Mouse (Mus musculus): ENCODE measurements around the gene 1700003F12Rik.

The 1700003F12Rik gene

GRCm38 (mm10) chr2:154576876-154577743 is 30.2 kb downstream of the 1700003F12Rik start:
- DNase-seq (ENCODE audit: low spot score), result no peak

DNA sequence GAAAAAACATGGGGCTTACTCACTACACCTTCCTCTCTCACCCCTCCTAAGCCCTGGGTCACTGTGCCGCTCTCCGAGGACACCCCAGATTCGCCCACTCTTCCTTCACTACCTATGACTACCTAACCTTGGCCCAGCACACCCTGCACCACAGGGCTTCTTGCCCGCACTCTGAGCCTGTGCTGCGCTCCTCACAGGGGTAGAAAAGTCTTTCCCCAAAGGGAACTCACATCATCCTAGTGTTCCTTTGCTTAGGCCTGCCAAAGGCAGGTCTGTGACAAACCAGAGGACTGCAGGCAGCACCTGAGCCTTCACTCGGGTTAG is 30.8 kb downstream of the 1700003F12Rik start:
- DNase-seq (ENCODE audit: low spot score), result no peak

- no peak for DNase-seq (ENCODE audit: low spot score)
Observed at GRCm38 (mm10) chr2:154580586-154580985, 33.7 kb downstream of the 1700003F12Rik start.

- DNase-seq (ENCODE audit: low spot score), result no peak
Observed at GRCm38 (mm10) chr2:154581421-154581820, 34.5 kb downstream of the 1700003F12Rik start.

GRCm38 (mm10) chr2:154583906-154584872 is 37.3 kb downstream of the 1700003F12Rik start:
- no peak for DNase-seq (ENCODE audit: low spot score)

DNA sequence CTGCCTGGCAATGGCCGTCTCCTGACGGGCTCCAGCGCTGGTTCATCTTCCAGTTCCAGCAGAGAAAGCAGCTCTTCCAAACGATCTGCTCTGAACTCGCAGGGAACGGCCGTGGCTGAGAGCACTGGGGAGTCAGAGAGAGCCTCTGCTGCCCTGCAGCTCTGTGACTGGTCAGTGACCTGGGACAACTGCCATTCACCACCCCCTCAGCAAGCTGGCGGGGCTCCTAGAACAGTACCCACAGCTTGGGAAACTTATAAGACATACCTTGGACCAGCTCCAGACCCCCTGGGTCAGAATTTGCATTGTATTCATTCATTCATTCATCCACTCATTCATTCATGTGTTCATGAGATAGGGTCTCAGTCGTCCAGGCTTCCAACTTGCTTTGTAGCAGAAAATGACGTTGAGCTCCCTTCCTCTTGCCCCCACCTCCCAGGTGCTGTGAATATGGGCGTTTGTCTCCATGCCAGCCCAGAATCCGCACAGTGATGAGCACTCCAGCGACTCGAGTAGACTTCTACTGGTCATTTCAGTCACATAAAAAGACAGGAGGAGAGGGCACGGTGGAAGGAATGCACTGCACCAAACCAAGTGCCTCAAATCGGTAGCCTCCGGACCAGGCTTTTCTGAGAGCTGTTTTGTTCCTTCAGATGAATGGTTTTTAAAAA is 38.2 kb downstream of the 1700003F12Rik start:
- DNase-seq (ENCODE audit: low spot score), result no peak

DNA sequence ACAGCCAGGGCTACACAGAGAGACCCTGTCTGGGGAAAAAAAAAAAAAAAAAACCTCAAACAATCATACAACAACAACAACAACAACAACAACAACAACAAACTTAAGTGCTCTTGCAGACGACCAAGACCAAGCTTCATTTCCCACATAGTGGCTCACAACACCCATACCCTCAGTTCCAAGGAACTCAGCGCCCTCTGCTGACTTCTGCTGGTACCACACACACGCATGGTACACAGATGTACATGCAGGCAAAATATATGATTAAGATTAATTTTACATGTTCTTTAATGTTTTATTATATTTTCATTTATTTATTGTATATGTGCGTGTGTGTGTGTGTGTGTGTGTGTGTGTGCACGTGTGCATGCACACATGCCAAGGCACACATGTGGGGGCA is 39.5 kb downstream of the 1700003F12Rik start:
- DNase-seq (ENCODE audit: low spot score), result peak; percentile 20

DNA sequence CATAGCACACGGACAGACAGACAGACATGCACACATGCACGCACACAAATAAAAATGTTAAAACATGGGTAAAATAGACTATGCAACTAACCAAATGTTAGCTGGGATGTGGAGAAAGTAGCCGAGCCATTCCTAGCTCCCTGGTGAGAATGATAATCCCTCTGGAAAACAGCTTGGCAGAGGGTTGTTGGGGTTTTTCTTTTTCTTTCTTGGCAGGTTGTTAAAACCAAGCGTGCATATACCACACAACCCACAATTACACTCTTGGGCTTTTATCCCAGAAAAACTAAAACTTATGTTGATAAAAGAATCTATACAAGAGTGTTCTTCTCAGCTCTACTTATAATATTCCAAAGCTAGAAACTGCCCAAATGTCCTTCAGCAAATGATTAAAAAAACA is 42.2 kb downstream of the 1700003F12Rik start:
- no peak for DNase-seq (ENCODE audit: low spot score)

DNA sequence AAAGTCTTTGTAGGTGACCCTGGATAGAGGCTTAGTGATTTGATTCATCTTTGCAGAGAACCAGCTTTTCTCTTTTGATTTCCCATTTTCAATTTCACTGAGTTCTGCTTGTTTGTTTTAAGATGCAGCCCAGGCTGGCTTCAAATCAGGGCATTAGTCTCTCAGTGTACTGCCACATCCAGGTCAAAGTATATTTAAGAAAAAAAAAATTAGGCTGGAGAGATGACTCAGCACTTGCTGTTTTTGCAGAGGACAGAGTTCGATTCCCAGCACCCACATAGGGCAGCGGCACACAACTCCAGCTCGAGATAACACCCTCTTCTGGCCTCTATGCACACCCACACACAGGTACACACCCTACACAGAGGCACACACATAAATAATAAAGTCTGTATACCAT is 44.4 kb downstream of the 1700003F12Rik start:
- no peak for DNase-seq (ENCODE audit: low spot score)

DNA sequence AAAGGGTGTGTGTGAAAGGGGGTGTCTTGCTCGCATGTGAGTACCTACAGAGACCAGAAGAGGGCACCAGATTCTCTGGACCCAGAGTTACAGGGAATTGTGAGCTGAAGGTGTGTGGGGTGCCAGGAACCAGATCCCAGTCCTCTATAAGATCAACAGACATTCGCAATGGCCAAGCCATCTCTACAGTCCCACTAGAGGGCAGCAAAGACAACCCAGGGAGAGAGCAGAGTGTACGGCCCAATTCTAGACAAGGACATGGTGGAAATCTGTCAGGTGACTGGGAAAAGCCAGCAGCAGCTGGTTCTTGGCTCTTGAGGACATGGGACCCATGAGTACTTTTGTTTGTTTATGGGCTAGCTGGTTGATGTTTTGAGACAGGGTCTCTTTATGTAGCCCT is 46.1 kb downstream of the 1700003F12Rik start:
- peak; percentile 47 for DNase-seq (ENCODE audit: low spot score)

DNA sequence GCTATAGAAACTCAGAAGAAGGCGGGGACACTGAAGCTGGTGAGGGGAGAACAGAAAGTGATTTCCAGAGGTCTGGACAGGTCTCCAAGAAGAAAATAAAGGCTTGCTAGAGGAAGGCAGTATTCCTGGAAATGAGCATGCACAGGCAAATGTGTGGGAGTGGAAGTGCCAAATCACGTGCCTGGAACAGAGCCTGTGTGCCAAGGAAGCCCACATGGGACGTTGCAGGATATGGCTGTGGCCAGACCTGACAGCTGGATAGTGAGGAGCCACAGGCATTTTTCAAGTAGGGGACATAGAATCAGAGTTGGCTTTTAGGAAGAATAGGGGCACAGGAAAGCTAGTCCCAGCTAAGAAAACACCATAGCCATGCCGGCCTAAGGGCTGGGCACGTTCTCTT is 48.9 kb downstream of the 1700003F12Rik start:
- DNase-seq (ENCODE audit: low spot score), result no peak

DNA sequence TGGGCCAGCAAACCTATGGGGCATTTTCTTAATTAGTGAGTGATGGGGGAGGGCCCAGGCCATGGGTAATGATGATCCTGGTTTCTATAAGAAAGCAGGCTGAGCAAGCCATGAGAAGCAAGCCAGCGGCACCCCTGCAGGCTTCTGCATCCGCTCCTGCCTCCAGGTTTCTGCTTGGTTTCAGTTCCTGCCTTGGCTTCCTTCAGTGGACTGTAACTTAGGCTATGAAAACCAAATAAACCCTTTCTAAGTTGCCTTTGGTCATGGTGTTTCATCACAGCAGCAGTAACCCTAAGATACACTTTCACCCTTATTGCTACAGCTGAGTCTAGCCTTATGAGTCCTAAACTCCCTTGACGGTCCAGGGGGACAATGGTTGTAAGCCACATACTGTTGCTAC is 50.5 kb downstream of the 1700003F12Rik start:
- DNase-seq (ENCODE audit: low spot score), result no peak
